Mouse (Mus musculus): ENCODE data around the gene Vmn1r7.
"Not testable (repeated sequence)": the region's sequence is repeated elsewhere in the genome, so short reads cannot be mapped to it uniquely, and the experiment has no call there.

Gene Vmn1r7

GRCm38 (mm10) chr6:57025224-57025623, at the start of gene Vmn1r7:
Gene Vmn1r7, minus strand, starts transcription at chr6:57025324.
- DNase-seq (ENCODE audit: low spot score) = not testable (repeated sequence)

DNA sequence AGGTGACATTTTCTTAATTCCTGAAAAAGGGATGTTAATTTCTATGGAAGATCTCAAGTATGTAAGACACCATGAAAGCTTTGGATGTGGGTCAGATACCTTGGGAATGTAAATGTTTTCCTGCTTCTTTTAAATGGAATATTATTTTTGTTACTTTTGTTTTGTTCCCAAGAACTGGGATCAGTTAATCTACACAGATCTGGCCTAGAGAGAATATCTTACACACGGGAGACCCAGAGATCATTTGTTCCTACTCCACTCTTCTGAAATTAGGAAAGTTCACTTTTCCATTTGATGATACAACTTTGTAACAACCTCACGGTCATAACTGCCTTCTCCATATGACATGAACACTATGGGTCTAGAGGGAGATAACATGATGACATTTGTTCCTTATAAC, 41.4 kb upstream of the Vmn1r7 start, which contains the start of gene Vmn1r9:
Gene Vmn1r9, plus strand, starts transcription at position 301 of the 400 bp plus-strand sequence.
- no peak for DNase-seq (ENCODE audit: low spot score)

- DNase-seq (ENCODE audit: low spot score) = no peak
These were observed 38.6 kb upstream of the Vmn1r7 start for GRCm38 (mm10) chr6:57063730-57064129.

- no peak for DNase-seq (ENCODE audit: low spot score)
These were observed 9.6 kb upstream of the Vmn1r7 start for GRCm38 (mm10) chr6:57034674-57035073.

DNA sequence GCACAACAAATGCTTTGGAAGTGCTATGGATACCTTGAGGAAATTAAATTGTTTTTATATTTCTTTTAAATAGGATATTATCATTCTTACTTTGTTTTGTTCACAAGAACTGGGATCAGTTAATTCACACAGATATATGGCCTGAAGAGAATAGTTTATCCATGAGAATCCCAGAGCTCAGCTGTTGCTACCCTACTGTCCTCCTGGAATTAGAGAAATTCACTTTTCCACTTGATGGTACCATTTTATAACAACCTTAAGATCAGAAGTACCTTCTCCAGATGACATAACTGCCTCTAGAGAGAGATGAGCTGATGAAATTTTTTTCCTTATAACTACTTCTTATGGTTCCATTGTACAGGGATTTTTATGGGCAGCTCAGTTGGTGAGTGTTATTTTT, 6.9 kb upstream of the Vmn1r7 start, which contains the start of gene Vmn1r8:
Gene Vmn1r8, plus strand, starts transcription at position 301 of the 400 bp plus-strand sequence.
- no peak for DNase-seq (ENCODE audit: low spot score)

GRCm38 (mm10) chr6:56996943-56997342, 28.2 kb downstream of the Vmn1r7 start, which contains the start of gene Vmn1r6:
Gene Vmn1r6, plus strand, starts transcription at chr6:56997243.
- no peak for DNase-seq (ENCODE audit: low spot score)
